Mouse (Mus musculus) ES-E14 (cell line): Measurements from ENCODE around the gene Efna2.
A peak's percentile ranks its signal among the peaks of the same experiment; 100 is the strongest.

Experiments used
- CHD2 ChIP-seq: IDR thresholded peaks from 2 replicates; pipeline ENCODE4 v1.6.1; 2014; ENCODE audit warnings: mild to moderate bottlenecking, low read depth, low read length, inconsistent platforms
- ZNF384 ChIP-seq: IDR thresholded peaks from 2 replicates; pipeline ENCODE4 v1.6.1; 2012; ENCODE audit warnings: low read depth, low read length, inconsistent platforms

GRCm38 (mm10) chr10:80173358-80173757 lies 5.9 kb upstream of the Efna2 start:
- peak; percentile 64; the same call in 1 of the 2 replicates for TF ChIP-seq ZNF384
- TF ChIP-seq CHD2: no peak
